Mouse (Mus musculus) lung, embryonic 14.5 days (tissue): ENCODE measurements around the gene Cd28. TPM values are rescaled to one million over a fixed set of nuclear protein-coding genes. Genes with fewer than 3 reads are reported as not detected.

Experiments used
- ATAC-seq: fragments of 200-750 bp; cut with Nextera tagmentation; 2 replicates; pipeline ENCODE4 v1.8.0; 2017; ENCODE audit warnings: mild to moderate bottlenecking, moderate TSS enrichment, moderate library complexity; ENCODE audit not compliant: insufficient read depth
- DNase-seq: peaks from one replicate; pipeline ENCODE4 v3.0.0-alpha.2; 2015
- H3K27ac ChIP-seq: fragments of 300-500 bp; sonication (generic); 2 replicates; pipeline ENCODE4 v1.5.1; 2014; ENCODE audit warnings: low read depth, mild to moderate bottlenecking, moderate library complexity
- H3K27me3 ChIP-seq: fragments of 300-500 bp; sonication (generic); 2 replicates; pipeline ENCODE4 v1.6.1; 2014; ENCODE audit warnings: low read length, control low read depth; ENCODE audit not compliant: insufficient read depth
- H3K36me3 ChIP-seq: fragments of 300-500 bp; sonication (generic); 2 replicates; pipeline ENCODE4 v1.6.1; 2014; ENCODE audit warnings: control low read depth; ENCODE audit not compliant: insufficient read depth
- H3K4me1 ChIP-seq: fragments of 300-500 bp; sonication (generic); 2 replicates; pipeline ENCODE4 v1.6.1; 2014; ENCODE audit warnings: antibody characterized with exemption, control low read depth; ENCODE audit not compliant: insufficient read depth
- H3K4me2 ChIP-seq: fragments of 300-500 bp; sonication (generic); 2 replicates; pipeline ENCODE4 v1.6.1; 2014; ENCODE audit warnings: mild to moderate bottlenecking
- H3K4me3 ChIP-seq: fragments of 300-500 bp; sonication (generic); 2 replicates; pipeline ENCODE4 v1.5.1; 2014; ENCODE audit warnings: low read depth, low read length
- H3K9ac ChIP-seq: fragments of 300-500 bp; sonication (generic); 2 replicates; pipeline ENCODE4 v1.6.1; 2014
- H3K9me3 ChIP-seq: fragments of 300-500 bp; sonication (generic); 2 replicates; pipeline ENCODE4 v1.6.1; 2016; ENCODE audit warnings: low read depth, low read length, control low read depth
- CTCF ChIP-seq: IDR thresholded peaks from 2 replicates; pipeline ENCODE4 v1.5.1; 2016; ENCODE audit warnings: antibody characterized with exemption, low read depth
- WGBS: fragments of 180-500 bp; shearing (Covaris S2); extraction: QIAGEN DNeasy Blood & Tissue Kit; methylation state at CpG from one replicate; pipeline ENCODE4 v1.1.7; 2014; 5-methylcytosine and 5-hydroxymethylcytosine counted together
- polyA plus RNA-seq: library from polyadenylated mRNA; unstranded; fragments of >200 nt; fragmentation: Nextera tagmentation; extraction: Ambion mirVana; gene quantifications from 2 replicates; pipeline ENCODE4 v1.2.1, GENCODE M21; 2014

Gene Cd28
- polyA plus RNA-seq, 1 experiment from 2014 or later = 0.16 TPM

- H3K4me1 ChIP-seq = no peaks in the 10 kb centered on the region
- H3K9ac ChIP-seq = no peak overlapping the region
- no peak overlapping the region for H3K4me2 ChIP-seq
- ATAC-seq (no peak), DNase-seq (no peak)
- H3K27ac ChIP-seq = no peak overlapping the region
- H3K36me3 ChIP-seq = no peaks in the 10 kb centered on the region
- no peak overlapping the region for H3K4me3 ChIP-seq
- WGBS = 54% methylated on average over 2 of the region's 2 CpGs
- no peaks in the 10 kb centered on the region for H3K9me3 ChIP-seq
- TF ChIP-seq CTCF = no peak
- no peaks in the 10 kb centered on the region for H3K27me3 ChIP-seq
Observed at GRCm38 (mm10) chr1:60702641-60703040, 14.0 kb upstream of the Cd28 start.

GRCm38 (mm10) chr1:60713238-60713637 is 3.4 kb upstream of the Cd28 start:
- H3K27me3 ChIP-seq = no peaks in the 10 kb centered on the region
- H3K9ac ChIP-seq = no peak overlapping the region
- no peak for ATAC-seq
- H3K4me3 ChIP-seq = no peak overlapping the region
- no peaks in the 10 kb centered on the region for H3K9me3 ChIP-seq
- no peak for TF ChIP-seq CTCF
- no peak overlapping the region for H3K4me2 ChIP-seq
- no peak overlapping the region for H3K27ac ChIP-seq
- 78% methylated on average over 3 of the region's 3 CpGs for WGBS
- no peak for DNase-seq
- H3K4me1 ChIP-seq = peaks cover 13% of the 10 kb centered on the region
- no peaks in the 10 kb centered on the region for H3K36me3 ChIP-seq

- Histone ChIP-seq H3K9me3 (no peaks in the 10 kb centered on the region), H3K4me2 (0 out of 2 replicates have a peak overlapping the region, but pooled peaks have one; percentile 13), H3K27ac (peak overlapping the region; percentile 72), H3K4me3 (no peak overlapping the region), H3K36me3 (no peaks in the 10 kb centered on the region), H3K27me3 (no peaks in the 10 kb centered on the region), H3K9ac (no peak overlapping the region), H3K4me1 (peaks cover 13% of the 10 kb centered on the region)
- DNase-seq (peak; percentile 84), ATAC-seq (peak; percentile 85)
- TF ChIP-seq CTCF = no peak
- 23% methylated on average over 8 of the region's 8 CpGs for WGBS
Observed at GRCm38 (mm10) chr1:60715651-60716196, 876 bp upstream of the Cd28 start.

- H3K4me3 ChIP-seq = no peak overlapping the region
- no peaks in the 10 kb centered on the region for H3K9me3 ChIP-seq
- H3K4me1 ChIP-seq = peaks cover 13% of the 10 kb centered on the region
- H3K36me3 ChIP-seq = no peaks in the 10 kb centered on the region
- no peak overlapping the region for H3K9ac ChIP-seq
- H3K27me3 ChIP-seq = no peaks in the 10 kb centered on the region
- no peak for TF ChIP-seq CTCF
- H3K27ac ChIP-seq = no peak overlapping the region
- 62% methylated on average over 4 of the region's 4 CpGs for WGBS
- ATAC-seq (no peak), DNase-seq (peak; percentile 44)
- no peak overlapping the region for H3K4me2 ChIP-seq
Observed at GRCm38 (mm10) chr1:60718580-60718979, 2.0 kb downstream of the Cd28 start.

GRCm38 (mm10) chr1:60723555-60723954 is 7.0 kb downstream of the Cd28 start:
- Histone ChIP-seq H3K27me3 (no peaks in the 10 kb centered on the region), H3K4me1 (no peaks in the 10 kb centered on the region), H3K36me3 (no peaks in the 10 kb centered on the region), H3K4me3 (no peak overlapping the region), H3K27ac (no peak overlapping the region), H3K9me3 (no peaks in the 10 kb centered on the region), H3K4me2 (no peak overlapping the region), H3K9ac (no peak overlapping the region)
- no peak for ATAC-seq
- WGBS = 56% methylated on average over 3 of the region's 3 CpGs
- no peak for DNase-seq
- no peak for TF ChIP-seq CTCF

GRCm38 (mm10) chr1:60731940-60732339 is 15.3 kb downstream of the Cd28 start:
- ATAC-seq (no peak), DNase-seq (no peak)
- Histone ChIP-seq H3K4me1 (no peaks in the 10 kb centered on the region), H3K27me3 (no peaks in the 10 kb centered on the region), H3K27ac (no peak overlapping the region), H3K9me3 (no peaks in the 10 kb centered on the region), H3K4me3 (no peak overlapping the region), H3K36me3 (no peaks in the 10 kb centered on the region), H3K4me2 (no peak overlapping the region), H3K9ac (no peak overlapping the region)
- 84% methylated on average over 2 of the region's 2 CpGs for WGBS
- no peak for TF ChIP-seq CTCF

GRCm38 (mm10) chr1:60735072-60735907 is 18.7 kb downstream of the Cd28 start:
- H3K4me3 ChIP-seq = no peak overlapping the region
- no peak overlapping the region for H3K9ac ChIP-seq
- H3K27me3 ChIP-seq = no peaks in the 10 kb centered on the region
- H3K4me2 ChIP-seq = peak overlapping the region; percentile 14; the same call in 1 of the 2 replicates
- peak; percentile 97 for ATAC-seq
- H3K27ac ChIP-seq = peak overlapping the region; percentile 63
- no peaks in the 10 kb centered on the region for H3K4me1 ChIP-seq
- no peaks in the 10 kb centered on the region for H3K9me3 ChIP-seq
- 27% methylated on average over 12 of the region's 12 CpGs for WGBS
- H3K36me3 ChIP-seq = no peaks in the 10 kb centered on the region
- no peak for TF ChIP-seq CTCF
- peak; percentile 93 for DNase-seq
